In the genomic region with DNA sequence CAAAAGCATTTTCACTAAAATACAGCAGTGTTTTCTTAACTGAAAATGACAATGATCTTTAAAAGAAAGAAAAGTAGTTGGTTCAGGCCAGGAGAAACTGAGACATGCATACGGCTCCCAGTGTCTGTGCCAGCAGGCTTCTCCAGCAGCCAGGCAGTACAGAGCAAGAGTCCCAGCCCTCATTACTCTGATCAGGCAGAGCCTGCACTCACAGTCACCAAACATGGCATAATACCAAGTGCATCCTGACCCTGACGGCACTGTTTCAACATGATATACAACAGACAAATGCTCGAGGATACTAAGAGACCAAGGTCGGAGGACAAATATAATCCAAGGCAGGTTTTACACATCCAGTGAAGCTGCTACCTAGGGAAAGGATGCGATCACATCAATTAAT, we compare ENCODE assay signal across 10 mouse cellular contexts. TPM values are rescaled to one million over a fixed set of nuclear protein-coding genes. Genes with fewer than 3 reads are reported as not detected.
A peak's percentile ranks its signal among the peaks of the same experiment; 100 is the strongest.
DNase-seq lines count a peak whose midpoint lies in the region; ATAC-seq and TF ChIP-seq lines count a peak whose summit lies in the region.
"Had no signal": no experiment of that assay in that cellular context is flagged by ENCODE, and none has a peak within 500 bp of the region (broad histone marks: within the 10 kb centered on the region; RNA-seq: fewer than 3 reads in every experiment).

No protein-coding gene starts in this region.

- no peak overlapping the region for H3K4me2 ChIP-seq in heart, embryonic 15.5 days
- no peak overlapping the region for H3K4me2 ChIP-seq in lung, embryonic 16.5 days (ENCODE audit: low read depth, low read length)
- H3K4me2 ChIP-seq in midbrain, embryonic 16.5 days (ENCODE audit: low read length) = no peak overlapping the region
- H3K4me2 ChIP-seq: limb, embryonic 13.5 days had no signal

- intact Hi-C loops in left cerebral cortex, adult 2 months (cut with DNase I) = no loop called here

- peak overlapping the region; percentile 48 for H3K27ac ChIP-seq in heart, embryonic 15.5 days
- H3K27ac ChIP-seq in lung, embryonic 16.5 days (ENCODE audit: low read length) = peak overlapping the region; percentile 52
- no peak overlapping the region for H3K27ac ChIP-seq in midbrain, embryonic 16.5 days (ENCODE audit: low read length)
- H3K27ac ChIP-seq in left cerebral cortex, adult 2 months = no peak overlapping the region
- H3K27ac ChIP-seq: limb, embryonic 13.5 days had no signal

- no peak for DNase-seq in heart, adult 9 months (ENCODE audit: low spot score in 2 of 2)
- no peak for DNase-seq in lung, postnatal 14 days
- DNase-seq in adrenal gland, postnatal 36 days = peak; percentile 62 to 76
- no peak for DNase-seq in urinary bladder, postnatal 4 days (ENCODE audit: low spot score in 2 of 2)
- DNase-seq in left cerebral cortex, adult 2 months (ENCODE audit: extremely low spot score in 1 of 2, low spot score in 2 of 2) = no peak

- H3K36me3 ChIP-seq in heart, embryonic 15.5 days = no peaks in the 10 kb centered on the region
- no peaks in the 10 kb centered on the region; the same call in 1 of the 2 replicates for H3K36me3 ChIP-seq in lung, embryonic 16.5 days (ENCODE audit: control insufficient read depth, insufficient read depth, low read length)
- no peaks in the 10 kb centered on the region for H3K36me3 ChIP-seq in midbrain, embryonic 16.5 days (ENCODE audit: control insufficient read depth, insufficient read depth, low read length)

- H3K27me3 ChIP-seq in heart, embryonic 15.5 days = no peaks in the 10 kb centered on the region
- H3K27me3 ChIP-seq in lung, embryonic 16.5 days (ENCODE audit: control insufficient read depth, insufficient read depth, low read depth, low read length) = no peaks in the 10 kb centered on the region
- no peaks in the 10 kb centered on the region for H3K27me3 ChIP-seq in midbrain, embryonic 16.5 days (ENCODE audit: control insufficient read depth, insufficient read depth, low read depth, low read length)
- H3K27me3 ChIP-seq: limb, embryonic 13.5 days had no signal

- TF ChIP-seq CTCF in left cerebral cortex, adult 2 months (IDR thresholded peaks at IDR 0.05) = no peak

- H3K4me3 ChIP-seq in heart, embryonic 15.5 days = no peak overlapping the region
- H3K4me3 ChIP-seq in lung, embryonic 16.5 days (ENCODE audit: low read length) = no peak overlapping the region
- H3K4me3 ChIP-seq in midbrain, embryonic 16.5 days (ENCODE audit: low read depth, low read length) = no peak overlapping the region
- no peak overlapping the region for H3K4me3 ChIP-seq in left cerebral cortex, adult 2 months
- H3K4me3 ChIP-seq: limb, embryonic 13.5 days; myocyte had no signal

- 46% methylated on average over 5 of the region's 5 CpGs for WGBS in heart, embryonic 15.5 days
- 44% methylated on average over 5 of the region's 5 CpGs for WGBS in lung, embryonic 16.5 days
- whole genome bisulfite sequencing in midbrain, embryonic 16.5 days = 52% methylated on average over 5 of the region's 5 CpGs

- ATAC-seq in heart, embryonic 15.5 days (replicated peaks; ENCODE audit: insufficient number of reproducible peaks, insufficient read depth, low FRiP score, low read depth) = no peak
- peak; percentile 76 for ATAC-seq in lung, embryonic 16.5 days (ENCODE audit: low read depth)
- ATAC-seq in midbrain, embryonic 16.5 days = peak; percentile 69

- no peaks in the 10 kb centered on the region for H3K9me3 ChIP-seq in heart, embryonic 15.5 days (replicated peaks)
- no peaks in the 10 kb centered on the region for H3K9me3 ChIP-seq in lung, embryonic 16.5 days (ENCODE audit: control insufficient read depth, low read length)
- H3K9me3 ChIP-seq in midbrain, embryonic 16.5 days (replicated peaks; ENCODE audit: control insufficient read depth, low read length, poor library complexity, severe bottlenecking) = no peaks in the 10 kb centered on the region
- H3K9me3 ChIP-seq: limb, embryonic 13.5 days had no signal

- peaks cover 28% of the 10 kb centered on the region for H3K4me1 ChIP-seq in heart, embryonic 15.5 days (replicated peaks)
- H3K4me1 ChIP-seq in lung, embryonic 16.5 days (replicated peaks; ENCODE audit: control insufficient read depth, insufficient read depth, low read length) = peaks cover 27% of the 10 kb centered on the region
- peaks cover 10% of the 10 kb centered on the region for H3K4me1 ChIP-seq in midbrain, embryonic 16.5 days (ENCODE audit: control insufficient read depth, insufficient read depth, low read length)

- no peak overlapping the region for H3K9ac ChIP-seq in heart, embryonic 15.5 days
- H3K9ac ChIP-seq in lung, embryonic 16.5 days (ENCODE audit: low read length) = no peak overlapping the region
- no peak overlapping the region for H3K9ac ChIP-seq in midbrain, embryonic 16.5 days (ENCODE audit: low read depth, low read length)
- H3K9ac ChIP-seq: limb, embryonic 13.5 days had no signal

RNA-seq across cellular contexts. Expression of gene Adgra3, which starts 31.2 kb away (rescaled TPM):
- polyA plus RNA-seq in heart, embryonic 15.5 days (2015; fragmentation: Nextera tagmentation; extraction: Ambion mirVana) = 11.1 and 15.1 TPM in 2 replicates
- polyA plus RNA-seq in lung, embryonic 16.5 days (2015; fragmentation: Nextera tagmentation; extraction: Ambion mirVana) = 10.0 and 16.0 TPM in 2 replicates
- total RNA-seq in adrenal gland, postnatal 36 days (2021) = 10 to 100 TPM; 39.2 to 56.5 TPM
- polyA plus RNA-seq in midbrain, embryonic 16.5 days (2015; fragmentation: Nextera tagmentation; extraction: Ambion mirVana) = 9.9 and 11.5 TPM in 2 replicates
- 10 to 100 TPM; 22.8 to 27.3 TPM for total RNA-seq in left cerebral cortex, adult 2 months (2021)

Comparison
In these comparisons a context has a peak if more than half of its experiments do, and no peak if none do; other contexts are left out.
1. H3K27ac ChIP-seq: peak in heart, embryonic 15.5 days (single experiment) and lung, embryonic 16.5 days (single experiment); none in midbrain, embryonic 16.5 days (single experiment) and left cerebral cortex, adult 2 months (single experiment).
2. DNase-seq: peak in adrenal gland, postnatal 36 days (2 of 2); none in heart, adult 9 months (0 of 2), lung, postnatal 14 days (single experiment), urinary bladder, postnatal 4 days (0 of 2) and left cerebral cortex, adult 2 months (0 of 2).